Mouse (Mus musculus): ENCODE measurements around the gene Tmem135.

The Tmem135 gene

GRCm38 (mm10) chr7:89182943-89183342 lies 221.1 kb downstream of the Tmem135 start:
- DNase-seq (ENCODE audit: low read depth, low spot score) = no peak

- DNase-seq (ENCODE audit: low read depth, low spot score) = no peak
Measured at GRCm38 (mm10) chr7:89181285-89181684, 222.7 kb downstream of the Tmem135 start.

GRCm38 (mm10) chr7:89178601-89179000 lies 225.4 kb downstream of the Tmem135 start:
- DNase-seq (ENCODE audit: low read depth, low spot score) = no peak

GRCm38 (mm10) chr7:89177926-89178325 lies 226.1 kb downstream of the Tmem135 start:
- peak; percentile 74 for DNase-seq (ENCODE audit: low read depth, low spot score)

GRCm38 (mm10) chr7:89174430-89174829 lies 229.6 kb downstream of the Tmem135 start:
- no peak for DNase-seq (ENCODE audit: low read depth, low spot score)

- peak; percentile 59 for DNase-seq (ENCODE audit: low read depth, low spot score)
Measured at GRCm38 (mm10) chr7:89173018-89173417, 231.0 kb downstream of the Tmem135 start.

GRCm38 (mm10) chr7:89171790-89172467 lies 232.1 kb downstream of the Tmem135 start:
- DNase-seq (ENCODE audit: low read depth, low spot score) = peak; percentile 65

- DNase-seq (ENCODE audit: low read depth, low spot score) = peak; percentile 83
Measured at GRCm38 (mm10) chr7:89168606-89169005, 235.4 kb downstream of the Tmem135 start.

GRCm38 (mm10) chr7:89165528-89165927 lies 238.5 kb downstream of the Tmem135 start:
- DNase-seq (ENCODE audit: low read depth, low spot score) = no peak

GRCm38 (mm10) chr7:89161610-89162378 lies 242.2 kb downstream of the Tmem135 start:
- no peak for DNase-seq (ENCODE audit: low read depth, low spot score)

- no peak for DNase-seq (ENCODE audit: low read depth, low spot score)
Measured at GRCm38 (mm10) chr7:89157356-89157755, 246.7 kb downstream of the Tmem135 start.

- no peak for DNase-seq (ENCODE audit: low read depth, low spot score)
Measured at GRCm38 (mm10) chr7:89156629-89157028, 247.4 kb downstream of the Tmem135 start.

GRCm38 (mm10) chr7:89155741-89156140 lies 248.3 kb downstream of the Tmem135 start:
- DNase-seq (ENCODE audit: low read depth, low spot score) = no peak

- no peak for DNase-seq (ENCODE audit: low read depth, low spot score)
Measured at GRCm38 (mm10) chr7:89155223-89155622, 248.8 kb downstream of the Tmem135 start.

GRCm38 (mm10) chr7:89151345-89151744 lies 252.7 kb downstream of the Tmem135 start:
- no peak for DNase-seq (ENCODE audit: low read depth, low spot score)

- DNase-seq (ENCODE audit: low read depth, low spot score) = no peak
Measured at GRCm38 (mm10) chr7:89140640-89141300, 263.3 kb downstream of the Tmem135 start.

- no peak for DNase-seq (ENCODE audit: low read depth, low spot score)
Measured at GRCm38 (mm10) chr7:89134884-89135511, 269.0 kb downstream of the Tmem135 start.

GRCm38 (mm10) chr7:89126063-89126882 lies 277.7 kb downstream of the Tmem135 start:
- DNase-seq (ENCODE audit: low read depth, low spot score) = peak; percentile 68

- no peak for DNase-seq (ENCODE audit: low read depth, low spot score)
Measured at GRCm38 (mm10) chr7:89116261-89116664, 287.8 kb downstream of the Tmem135 start.

- DNase-seq (ENCODE audit: low read depth, low spot score) = no peak
Measured at GRCm38 (mm10) chr7:89115633-89116032, 288.4 kb downstream of the Tmem135 start.

- no peak for DNase-seq (ENCODE audit: low read depth, low spot score)
Measured at GRCm38 (mm10) chr7:89106421-89106820, 297.6 kb downstream of the Tmem135 start.
